Mouse (Mus musculus): ENCODE measurements around the gene Opcml.

Opcml gene

GRCm38 (mm10) chr9:28690134-28690533 lies 899.6 kb downstream of the Opcml start:
- Histone ChIP-seq H3K9me3 (ENCODE audit: low read length) (no peaks in the 10 kb centered on the region), H3K4me3 (replicated peaks; ENCODE audit: low read length) (no peak overlapping the region), H3K27me3 (ENCODE audit: insufficient read depth, low read length) (no peaks in the 10 kb centered on the region), H3K4me1 (replicated peaks; ENCODE audit: low read depth, low read length) (no peaks in the 10 kb centered on the region), H3K36me3 (ENCODE audit: insufficient read depth, low read length) (no peaks in the 10 kb centered on the region)
- no peak for TF ChIP-seq NANOG (IDR thresholded peaks at IDR 0.05; ENCODE audit: borderline replicate concordance, low read length)

- H3K27me3 ChIP-seq (ENCODE audit: insufficient read depth, low read length) = no peaks in the 10 kb centered on the region
- H3K9me3 ChIP-seq (ENCODE audit: low read length) = no peaks in the 10 kb centered on the region
- H3K4me3 ChIP-seq (replicated peaks; ENCODE audit: low read length) = no peak overlapping the region
- TF ChIP-seq CTCF (conservative IDR thresholded peaks at IDR 0.05; ENCODE audit: low read length) = no peak
- TF ChIP-seq POU5F1 (IDR thresholded peaks at IDR 0.05; ENCODE audit: borderline replicate concordance, low read length) = no peak
- no peak for TF ChIP-seq NANOG (IDR thresholded peaks at IDR 0.05; ENCODE audit: borderline replicate concordance, low read length)
- H3K36me3 ChIP-seq (ENCODE audit: insufficient read depth, low read length) = no peaks in the 10 kb centered on the region
- H3K4me1 ChIP-seq (replicated peaks; ENCODE audit: low read depth, low read length) = no peaks in the 10 kb centered on the region
Measured at GRCm38 (mm10) chr9:28705796-28706195, 915.2 kb downstream of the Opcml start.

- H3K4me1 ChIP-seq (replicated peaks; ENCODE audit: low read depth, low read length) = no peaks in the 10 kb centered on the region
- TF ChIP-seq NANOG (IDR thresholded peaks at IDR 0.05; ENCODE audit: borderline replicate concordance, low read length) (no peak), CTCF (conservative IDR thresholded peaks at IDR 0.05; ENCODE audit: low read length) (no peak), POU5F1 (IDR thresholded peaks at IDR 0.05; ENCODE audit: borderline replicate concordance, low read length) (no peak)
- no peaks in the 10 kb centered on the region for H3K27me3 ChIP-seq (ENCODE audit: insufficient read depth, low read length)
- no peak overlapping the region for H3K4me3 ChIP-seq (replicated peaks; ENCODE audit: low read length)
- no peaks in the 10 kb centered on the region for H3K36me3 ChIP-seq (ENCODE audit: insufficient read depth, low read length)
- H3K9me3 ChIP-seq (ENCODE audit: low read length) = no peaks in the 10 kb centered on the region
Measured at GRCm38 (mm10) chr9:28714544-28714943, 924.0 kb downstream of the Opcml start.

- H3K36me3 ChIP-seq (ENCODE audit: insufficient read depth, low read length) = no peaks in the 10 kb centered on the region
- H3K4me1 ChIP-seq (replicated peaks; ENCODE audit: low read depth, low read length) = no peaks in the 10 kb centered on the region
- H3K4me3 ChIP-seq (replicated peaks; ENCODE audit: low read length) = no peak overlapping the region
- TF ChIP-seq POU5F1 (IDR thresholded peaks at IDR 0.05; ENCODE audit: borderline replicate concordance, low read length) (no peak), NANOG (IDR thresholded peaks at IDR 0.05; ENCODE audit: borderline replicate concordance, low read length) (no peak), CTCF (conservative IDR thresholded peaks at IDR 0.05; ENCODE audit: low read length) (no peak)
- no peaks in the 10 kb centered on the region for H3K9me3 ChIP-seq (ENCODE audit: low read length)
- H3K27me3 ChIP-seq (ENCODE audit: insufficient read depth, low read length) = no peaks in the 10 kb centered on the region
Measured at GRCm38 (mm10) chr9:28720186-28720585, 929.6 kb downstream of the Opcml start.

GRCm38 (mm10) chr9:28731811-28732602 lies 941.4 kb downstream of the Opcml start:
- no peak overlapping the region for H3K4me3 ChIP-seq (replicated peaks; ENCODE audit: low read length)
- no peaks in the 10 kb centered on the region for H3K9me3 ChIP-seq (ENCODE audit: low read length)
- TF ChIP-seq NANOG (IDR thresholded peaks at IDR 0.05; ENCODE audit: borderline replicate concordance, low read length) = no peak
- no peak for TF ChIP-seq POU5F1 (IDR thresholded peaks at IDR 0.05; ENCODE audit: borderline replicate concordance, low read length)
- TF ChIP-seq CTCF (conservative IDR thresholded peaks at IDR 0.05; ENCODE audit: low read length) = no peak
- no peaks in the 10 kb centered on the region for H3K4me1 ChIP-seq (replicated peaks; ENCODE audit: low read depth, low read length)
- H3K27me3 ChIP-seq (ENCODE audit: insufficient read depth, low read length) = no peaks in the 10 kb centered on the region
- H3K36me3 ChIP-seq (ENCODE audit: insufficient read depth, low read length) = no peaks in the 10 kb centered on the region

GRCm38 (mm10) chr9:28737955-28738354 lies 947.4 kb downstream of the Opcml start:
- H3K27me3 ChIP-seq (ENCODE audit: insufficient read depth, low read length) = no peaks in the 10 kb centered on the region
- H3K4me1 ChIP-seq (replicated peaks; ENCODE audit: low read depth, low read length) = no peaks in the 10 kb centered on the region
- no peak for TF ChIP-seq POU5F1 (IDR thresholded peaks at IDR 0.05; ENCODE audit: borderline replicate concordance, low read length)
- no peak for TF ChIP-seq NANOG (IDR thresholded peaks at IDR 0.05; ENCODE audit: borderline replicate concordance, low read length)
- no peak for TF ChIP-seq CTCF (conservative IDR thresholded peaks at IDR 0.05; ENCODE audit: low read length)
- no peaks in the 10 kb centered on the region for H3K9me3 ChIP-seq (ENCODE audit: low read length)
- H3K36me3 ChIP-seq (ENCODE audit: insufficient read depth, low read length) = no peaks in the 10 kb centered on the region
- no peak overlapping the region for H3K4me3 ChIP-seq (replicated peaks; ENCODE audit: low read length)

GRCm38 (mm10) chr9:28738451-28738860 lies 947.9 kb downstream of the Opcml start:
- H3K36me3 ChIP-seq (ENCODE audit: insufficient read depth, low read length) = no peaks in the 10 kb centered on the region
- no peaks in the 10 kb centered on the region for H3K4me1 ChIP-seq (replicated peaks; ENCODE audit: low read depth, low read length)
- H3K4me3 ChIP-seq (replicated peaks; ENCODE audit: low read length) = no peak overlapping the region
- H3K27me3 ChIP-seq (ENCODE audit: insufficient read depth, low read length) = no peaks in the 10 kb centered on the region
- H3K9me3 ChIP-seq (ENCODE audit: low read length) = no peaks in the 10 kb centered on the region
- no peak for TF ChIP-seq NANOG (IDR thresholded peaks at IDR 0.05; ENCODE audit: borderline replicate concordance, low read length)
- no peak for TF ChIP-seq POU5F1 (IDR thresholded peaks at IDR 0.05; ENCODE audit: borderline replicate concordance, low read length)

GRCm38 (mm10) chr9:28744771-28745170 lies 954.2 kb downstream of the Opcml start:
- Histone ChIP-seq H3K4me1 (replicated peaks; ENCODE audit: low read depth, low read length) (no peaks in the 10 kb centered on the region), H3K36me3 (ENCODE audit: insufficient read depth, low read length) (no peaks in the 10 kb centered on the region), H3K9me3 (ENCODE audit: low read length) (no peaks in the 10 kb centered on the region), H3K4me3 (replicated peaks; ENCODE audit: low read length) (no peak overlapping the region), H3K27me3 (ENCODE audit: insufficient read depth, low read length) (no peaks in the 10 kb centered on the region)
- TF ChIP-seq CTCF (conservative IDR thresholded peaks at IDR 0.05; ENCODE audit: low read length) = no peak
- TF ChIP-seq POU5F1 (IDR thresholded peaks at IDR 0.05; ENCODE audit: borderline replicate concordance, low read length) = no peak
- TF ChIP-seq NANOG (IDR thresholded peaks at IDR 0.05; ENCODE audit: borderline replicate concordance, low read length) = no peak

- TF ChIP-seq NANOG (IDR thresholded peaks at IDR 0.05; ENCODE audit: borderline replicate concordance, low read length) (no peak), CTCF (conservative IDR thresholded peaks at IDR 0.05; ENCODE audit: low read length) (peak; percentile 38)
- no peaks in the 10 kb centered on the region for H3K4me1 ChIP-seq (replicated peaks; ENCODE audit: low read depth, low read length)
- no peaks in the 10 kb centered on the region for H3K9me3 ChIP-seq (ENCODE audit: low read length)
- no peaks in the 10 kb centered on the region for H3K27me3 ChIP-seq (ENCODE audit: insufficient read depth, low read length)
- no peak overlapping the region for H3K4me3 ChIP-seq (replicated peaks; ENCODE audit: low read length)
- H3K36me3 ChIP-seq (ENCODE audit: insufficient read depth, low read length) = no peaks in the 10 kb centered on the region
Measured at GRCm38 (mm10) chr9:28748902-28749301, 958.3 kb downstream of the Opcml start.
